Mouse (Mus musculus): ENCODE results near the gene Ralgapa2. TPM values are rescaled to one million over a fixed set of nuclear protein-coding genes. Genes with fewer than 3 reads are reported as not detected.

The Ralgapa2 gene
- total RNA-seq, 2 experiments from 2014 or later: 6.4 to 7.3 TPM

- intact Hi-C loops (cut with DNase I): loop anchor here (10.0 kb wide), 1 partner anchor 353 kb away; no protein-coding TSS in a partner anchor
- no peak for DNase-seq
Observed at GRCm38 (mm10) chr2:146231485-146231884, 280.7 kb downstream of the Ralgapa2 start.

DNA sequence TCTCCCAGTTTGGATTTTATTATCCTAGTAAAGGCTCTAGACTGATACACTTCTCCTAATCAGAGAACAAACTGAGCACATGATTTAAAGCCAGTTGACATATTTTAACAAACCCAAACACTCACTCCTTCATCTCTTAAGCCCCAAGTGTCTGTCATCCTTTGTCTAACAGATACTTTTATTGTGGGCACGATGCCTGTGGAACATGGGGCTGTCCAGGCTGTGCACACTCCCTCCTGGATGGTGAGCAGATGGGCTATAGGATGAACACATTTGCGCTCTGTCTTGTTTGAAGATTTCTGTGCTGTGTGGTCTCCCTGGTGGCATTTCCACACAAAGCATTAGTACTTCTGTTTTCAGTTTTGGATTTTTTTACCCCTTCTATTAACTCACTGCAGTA is 283.7 kb downstream of the Ralgapa2 start:
- intact Hi-C loops (cut with DNase I): no loop called here

DNA sequence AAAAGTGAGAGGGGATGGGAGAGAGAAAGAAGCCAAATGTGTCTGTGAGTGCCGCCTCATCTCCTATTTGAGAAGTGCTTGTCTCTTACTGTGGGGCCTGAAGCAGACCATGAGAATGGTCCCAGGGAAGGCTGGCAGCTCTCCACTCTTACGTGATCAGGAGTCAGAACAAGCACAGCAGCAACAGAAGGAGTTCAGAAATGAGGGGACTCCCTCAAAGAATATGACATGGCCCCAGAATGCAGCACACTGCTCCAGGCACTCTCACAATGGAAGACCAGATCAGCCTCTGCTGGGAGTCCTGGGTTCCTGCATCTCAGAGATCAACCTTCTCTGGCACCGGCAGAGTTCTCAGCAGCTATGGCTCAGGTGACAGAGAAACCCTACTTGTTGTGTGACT is 284.5 kb downstream of the Ralgapa2 start:
- no peak for DNase-seq
- intact Hi-C loops (cut with DNase I): no loop called here

More for the DNA sequence above, 283.7 kb downstream of the Ralgapa2 start:
- no peak for DNase-seq

- no peak for DNase-seq
- intact Hi-C loops (cut with DNase I): no loop called here
Observed at GRCm38 (mm10) chr2:146226484-146226883, 285.7 kb downstream of the Ralgapa2 start.

- no peak for DNase-seq
- intact Hi-C loops (cut with DNase I): no loop called here
Observed at GRCm38 (mm10) chr2:146225818-146226217, 286.3 kb downstream of the Ralgapa2 start.

GRCm38 (mm10) chr2:146224141-146224540 is 288.0 kb downstream of the Ralgapa2 start:
- no peak for DNase-seq
- intact Hi-C loops (cut with DNase I): no loop called here

GRCm38 (mm10) chr2:146223176-146223905 is 288.8 kb downstream of the Ralgapa2 start:
- DNase-seq: no peak
- intact Hi-C loops (cut with DNase I): no loop called here

DNA sequence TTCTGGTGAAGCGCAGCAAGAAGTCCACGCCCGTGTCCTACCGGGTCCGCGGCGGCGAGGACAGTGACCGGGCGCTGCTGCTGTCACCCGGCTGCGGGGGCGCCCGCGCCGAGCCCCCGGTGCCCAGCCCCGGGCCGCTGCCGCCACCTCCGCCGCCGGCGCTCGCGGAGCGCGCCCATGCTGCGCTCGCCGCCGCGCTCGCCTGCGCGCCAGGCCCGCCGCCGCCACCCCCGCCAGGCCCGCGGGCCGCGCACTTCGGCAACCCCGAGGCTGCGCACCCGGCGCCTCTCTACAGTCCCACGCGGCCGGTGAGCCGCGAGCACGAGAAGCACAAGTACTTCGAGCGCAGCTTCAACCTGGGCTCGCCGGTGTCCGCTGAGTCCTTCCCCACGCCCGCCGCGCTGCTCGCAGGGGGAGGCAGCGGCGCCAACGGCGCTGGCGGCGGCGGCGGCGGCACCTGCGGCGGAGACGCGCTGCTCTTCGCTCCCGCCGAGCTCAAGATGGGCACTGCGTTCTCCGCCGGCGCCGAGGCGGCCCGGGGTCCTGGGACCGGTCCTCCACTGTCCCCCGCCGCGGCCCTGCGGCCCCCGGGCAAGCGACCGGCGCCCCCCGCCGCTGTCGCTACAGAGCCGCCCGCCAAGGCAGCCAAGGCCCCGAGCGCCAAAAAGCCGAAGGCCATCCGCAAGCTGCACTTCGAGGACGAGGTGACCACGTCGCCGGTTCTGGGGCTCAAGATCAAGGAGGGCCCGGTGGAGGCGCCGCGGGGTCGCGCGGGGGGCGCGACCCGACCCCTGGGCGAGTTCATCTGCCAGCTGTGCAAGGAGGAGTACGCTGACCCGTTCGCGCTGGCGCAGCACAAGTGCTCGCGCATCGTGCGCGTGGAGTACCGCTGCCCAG is 289.6 kb downstream of the Ralgapa2 start:
- intact Hi-C loops (cut with DNase I): no loop called here
- DNase-seq: no peak

DNA sequence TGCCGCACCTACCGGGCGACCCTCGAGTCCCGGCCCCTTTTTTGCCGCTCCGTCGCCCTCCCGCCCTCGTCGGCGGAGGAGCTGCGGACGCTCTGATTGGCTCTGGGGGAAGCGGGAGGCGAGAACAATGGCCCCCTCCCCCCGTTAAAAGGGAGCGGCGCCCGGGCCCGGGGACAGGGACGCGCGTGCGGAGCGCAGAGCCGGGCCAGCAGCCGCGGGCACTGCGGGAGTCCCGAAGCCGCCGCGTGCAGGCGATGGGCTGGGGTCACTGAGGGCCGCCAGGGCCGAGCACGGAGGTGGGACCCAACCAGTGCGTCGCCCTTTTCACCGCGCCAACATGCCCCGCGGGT is 290.2 kb downstream of the Ralgapa2 start:
- intact Hi-C loops (cut with DNase I): no loop called here
- DNase-seq: no peak

GRCm38 (mm10) chr2:146221076-146221928 is 290.8 kb downstream of the Ralgapa2 start, which contains the start of gene Insm1:
Gene Insm1, plus strand, starts transcription at chr2:146221921.
- intact Hi-C loops (cut with DNase I): no loop called here
- no peak for DNase-seq

GRCm38 (mm10) chr2:146220591-146221075 is 291.5 kb downstream of the Ralgapa2 start:
- intact Hi-C loops (cut with DNase I): no loop called here
- no peak for DNase-seq

DNA sequence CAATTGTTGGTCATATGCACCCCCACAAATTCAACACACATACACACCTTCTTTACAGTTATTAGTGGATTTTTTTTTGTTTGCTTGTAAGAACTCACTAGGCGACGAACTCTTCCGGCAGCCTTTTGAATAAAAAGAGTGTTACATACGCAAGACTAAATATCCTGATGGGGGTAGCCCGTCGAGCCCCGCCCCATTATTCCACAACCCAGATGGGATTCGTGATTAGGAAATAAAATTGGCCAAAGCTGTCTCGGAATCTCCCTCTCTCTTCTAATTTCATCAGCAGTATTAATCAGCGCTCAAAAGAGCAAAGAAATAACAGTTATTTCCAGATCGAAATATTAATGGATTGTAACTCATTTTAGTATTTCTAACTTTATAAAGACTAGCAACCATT is 292.4 kb downstream of the Ralgapa2 start:
- no peak for DNase-seq
- intact Hi-C loops (cut with DNase I): loop anchor here (10.0 kb wide), 2 partner anchors 195 to 265 kb away; no protein-coding TSS in a partner anchor

GRCm38 (mm10) chr2:146218881-146219535 is 293.1 kb downstream of the Ralgapa2 start:
- no peak for DNase-seq
- intact Hi-C loops (cut with DNase I): loop anchor here (10.0 kb wide), 2 partner anchors 196 to 264 kb away; no protein-coding TSS in a partner anchor

- intact Hi-C loops (cut with DNase I): loop anchor here (10.0 kb wide), 2 partner anchors 197 to 263 kb away; no protein-coding TSS in a partner anchor
- DNase-seq: no peak
Observed at GRCm38 (mm10) chr2:146218161-146218691, 293.9 kb downstream of the Ralgapa2 start.

GRCm38 (mm10) chr2:146217227-146217980 is 294.7 kb downstream of the Ralgapa2 start:
- no peak for DNase-seq
- intact Hi-C loops (cut with DNase I): loop anchor here (10.0 kb wide), 2 partner anchors 197 to 263 kb away; no protein-coding TSS in a partner anchor

GRCm38 (mm10) chr2:146216111-146217064 is 295.8 kb downstream of the Ralgapa2 start:
- no peak for DNase-seq
- intact Hi-C loops (cut with DNase I): loop anchor here (10.0 kb wide), 2 partner anchors 198 to 262 kb away; no protein-coding TSS in a partner anchor

GRCm38 (mm10) chr2:146214715-146215114 is 297.4 kb downstream of the Ralgapa2 start:
- intact Hi-C loops (cut with DNase I): loop anchor here (10.0 kb wide), 2 partner anchors 200 to 260 kb away; no protein-coding TSS in a partner anchor
- DNase-seq: no peak
